Mouse (Mus musculus) urinary bladder, postnatal 36 days (tissue): ENCODE measurements at regions not wholly inside any gene's neighbourhood (a gene's known extent, or its start where the extent isn't known, plus 50 kb on each side); places are given as distances from the start of the nearest gene placed in this dataset.
"Not testable (repeated sequence)": the region's sequence is repeated elsewhere in the genome, so short reads cannot be mapped to it uniquely, and the experiment has no call there.

Experiments
- DNase-seq, 2 experiments: peaks; one replicate each; pipeline ENCODE4 v3.0.0; 2022; ENCODE audit warnings: low spot score in 2 of 2, mixed read lengths in 1 of 2

GRCm38 (mm10) chr7:113694466-113694865, 71.3 kb upstream of the Spon1 start:
- DNase-seq: no peak

- DNase-seq: no peak
Observed at GRCm38 (mm10) chr7:113705929-113706328, 59.9 kb upstream of the Spon1 start.

GRCm38 (mm10) chr7:113707596-113707995, 58.2 kb upstream of the Spon1 start:
- DNase-seq: no peak

- DNase-seq: no peak
Observed at GRCm38 (mm10) chr7:113710541-113711270, 55.1 kb upstream of the Spon1 start.

GRCm38 (mm10) chr7:113711356-113711755, 54.4 kb upstream of the Spon1 start:
- DNase-seq: not testable (repeated sequence)
